Mouse (Mus musculus): ENCODE measurements around the gene Tmem184a.

GRCm38 (mm10) chr5:139818056-139818455 is 1.7 kb downstream of the Tmem184a start:
- TF ChIP-seq POLR2A (IDR thresholded peaks at IDR 0.05; ENCODE audit: insufficient read depth, low read depth, low read length): no peak
- no peak for TF ChIP-seq CTCF (IDR thresholded peaks at IDR 0.05; ENCODE audit: insufficient read depth, low read depth, low read length)

All from olfactory bulb, adult 2 months (tissue).